Mouse (Mus musculus) midbrain, embryonic 13.5 days (tissue): ENCODE measurements around the gene Hoxd10. TPM values are rescaled to one million over a fixed set of nuclear protein-coding genes. Genes with fewer than 3 reads are reported as not detected.

Experiments used
- ATAC-seq: fragments of 200-750 bp; cut with Nextera tagmentation; 2 replicates; pipeline ENCODE4 v1.8.0; 2017; ENCODE audit warnings: mild to moderate bottlenecking, moderate TSS enrichment, moderate library complexity
- H3K27ac ChIP-seq: fragments of 300-500 bp; sonication (generic); 2 replicates; pipeline ENCODE4 v1.5.1; 2015; ENCODE audit warnings: inconsistent platforms, mild to moderate bottlenecking, moderate library complexity
- H3K27me3 ChIP-seq: fragments of 300-500 bp; sonication (generic); 2 replicates; pipeline ENCODE4 v1.6.1; 2015; ENCODE audit warnings: mild to moderate bottlenecking, inconsistent platforms
- H3K36me3 ChIP-seq: fragments of 300-500 bp; sonication (generic); 2 replicates; pipeline ENCODE4 v1.6.1; 2015; ENCODE audit warnings: mild to moderate bottlenecking, inconsistent platforms
- H3K4me1 ChIP-seq: fragments of 300-500 bp; sonication (generic); replicated peaks from 2 replicates; pipeline ENCODE4 v1.6.1; 2015; ENCODE audit warnings: inconsistent platforms
- H3K4me2 ChIP-seq: fragments of 300-500 bp; sonication (generic); replicated peaks from 2 replicates; pipeline ENCODE4 v1.6.1; 2015; ENCODE audit warnings: moderate library complexity, mild to moderate bottlenecking, inconsistent platforms
- H3K4me3 ChIP-seq: fragments of 300-500 bp; sonication (generic); replicated peaks from 2 replicates; pipeline ENCODE4 v1.5.1; 2015; ENCODE audit warnings: mild to moderate bottlenecking, inconsistent platforms
- H3K9ac ChIP-seq: fragments of 300-500 bp; sonication (generic); replicated peaks from 2 replicates; pipeline ENCODE4 v1.6.1; 2015; ENCODE audit warnings: mild to moderate bottlenecking, inconsistent platforms
- H3K9me3 ChIP-seq: fragments of 300-500 bp; sonication (generic); 2 replicates; pipeline ENCODE4 v1.6.1; 2016; ENCODE audit warnings: mild to moderate bottlenecking, inconsistent platforms
- WGBS: fragments of 180-500 bp; shearing (Covaris S2); methylation state at CpG from one replicate; pipeline ENCODE4 v1.1.7; 2015; 5-methylcytosine and 5-hydroxymethylcytosine counted together
- polyA plus RNA-seq: library from polyadenylated mRNA; unstranded; fragments of >200 nt; fragmentation: Nextera tagmentation; extraction: Ambion mirVana; gene quantifications from 2 replicates; pipeline ENCODE4 v1.2.1, GENCODE M21; 2015

The Hoxd10 gene
- polyA plus RNA-seq, 1 experiment from 2014 or later, result not detected

DNA sequence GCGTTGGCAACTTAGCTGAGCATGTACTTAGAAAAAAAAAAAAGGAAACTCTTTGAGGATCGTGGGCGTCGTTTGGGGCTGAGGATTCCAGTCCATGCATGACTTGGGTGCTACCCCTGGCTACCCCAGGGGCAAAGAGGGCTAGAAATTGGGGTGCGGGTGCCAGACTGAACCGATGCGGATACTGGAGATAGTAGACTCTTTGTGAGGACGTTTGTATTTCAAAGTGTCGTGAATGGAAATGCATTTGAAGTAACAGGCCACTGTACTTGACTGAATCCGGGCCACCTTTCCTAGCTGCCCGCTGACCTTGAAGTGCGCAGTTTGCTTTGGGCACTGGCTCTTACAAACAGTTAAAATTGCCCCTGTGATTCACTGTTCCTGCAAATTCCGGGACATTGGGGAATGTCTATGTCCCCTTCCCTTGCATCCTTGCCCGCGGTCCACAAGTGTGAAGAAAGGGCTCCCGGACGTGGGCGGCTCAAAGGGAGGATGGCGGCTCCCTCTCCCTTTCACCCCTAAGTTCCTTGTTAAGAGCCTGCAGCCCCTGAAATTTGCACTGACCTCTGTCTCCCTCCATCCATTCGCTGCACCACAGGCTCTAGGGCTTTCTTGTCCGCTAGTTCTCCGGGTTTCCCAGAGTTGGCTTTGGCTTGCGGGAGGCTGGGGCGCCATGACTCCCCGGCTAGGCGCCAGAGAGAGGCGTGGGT lies 4.6 kb upstream of the Hoxd10 start:
- Histone ChIP-seq H3K36me3 (no peaks in the 10 kb centered on the region), H3K4me1 (peaks cover 14% of the 10 kb centered on the region), H3K27ac (no peak overlapping the region), H3K9me3 (no peaks in the 10 kb centered on the region), H3K4me3 (no peak overlapping the region), H3K27me3 (peaks cover 97% of the 10 kb centered on the region), H3K9ac (no peak overlapping the region), H3K4me2 (no peak overlapping the region)
- under 1% methylated on average over 27 of the region's 27 CpGs for WGBS
- no peak for ATAC-seq

DNA sequence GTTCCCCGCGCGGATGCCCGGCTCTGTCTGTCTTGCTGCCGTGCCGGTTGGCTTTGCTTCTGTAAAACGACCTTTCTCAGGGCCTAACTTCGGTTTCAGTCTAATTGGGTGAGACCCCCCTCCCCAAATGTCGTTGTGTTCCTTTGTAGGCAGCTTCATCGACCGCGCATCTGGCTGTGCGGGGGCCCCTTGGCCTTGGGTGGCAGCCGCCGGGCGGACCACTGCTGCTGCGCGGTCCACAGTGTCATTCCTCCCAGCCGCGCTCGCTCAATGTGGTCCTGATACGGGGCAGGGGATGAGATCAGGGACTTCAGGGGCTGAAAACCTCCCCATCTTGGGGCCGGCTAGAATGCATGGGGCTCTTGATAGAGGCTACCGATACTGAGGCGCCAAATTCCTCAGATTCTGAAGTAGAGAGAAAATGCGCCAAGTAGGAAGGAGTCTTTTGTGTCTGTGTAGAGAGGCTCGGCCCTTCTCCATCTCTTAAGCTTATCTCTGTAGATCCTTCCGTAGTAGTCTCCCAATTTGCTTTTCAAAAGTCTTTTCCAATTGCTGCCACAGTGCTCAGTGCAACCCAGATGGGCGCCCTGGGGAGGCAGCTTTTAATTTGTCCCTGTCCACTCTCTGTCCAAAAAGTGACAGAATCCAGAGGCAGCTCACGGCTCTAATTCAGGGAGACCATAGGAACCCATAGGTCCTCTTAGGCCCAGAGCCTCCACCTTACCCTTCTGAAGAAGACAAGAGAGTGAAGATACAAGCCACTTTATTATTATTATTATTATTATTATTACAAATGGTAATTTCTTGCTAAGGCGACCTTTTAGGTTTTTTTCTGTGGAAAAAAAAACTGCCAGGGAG lies 3.8 kb upstream of the Hoxd10 start:
- WGBS, result under 1% methylated on average over 31 of the region's 31 CpGs
- no peaks in the 10 kb centered on the region for H3K36me3 ChIP-seq
- no peak overlapping the region for H3K27ac ChIP-seq
- no peak overlapping the region for H3K9ac ChIP-seq
- no peak overlapping the region for H3K4me3 ChIP-seq
- H3K27me3 ChIP-seq, result peaks cover 97% of the 10 kb centered on the region
- H3K4me2 ChIP-seq, result no peak overlapping the region
- ATAC-seq, result no peak
- no peaks in the 10 kb centered on the region for H3K9me3 ChIP-seq
- H3K4me1 ChIP-seq, result peaks cover 7% of the 10 kb centered on the region

DNA sequence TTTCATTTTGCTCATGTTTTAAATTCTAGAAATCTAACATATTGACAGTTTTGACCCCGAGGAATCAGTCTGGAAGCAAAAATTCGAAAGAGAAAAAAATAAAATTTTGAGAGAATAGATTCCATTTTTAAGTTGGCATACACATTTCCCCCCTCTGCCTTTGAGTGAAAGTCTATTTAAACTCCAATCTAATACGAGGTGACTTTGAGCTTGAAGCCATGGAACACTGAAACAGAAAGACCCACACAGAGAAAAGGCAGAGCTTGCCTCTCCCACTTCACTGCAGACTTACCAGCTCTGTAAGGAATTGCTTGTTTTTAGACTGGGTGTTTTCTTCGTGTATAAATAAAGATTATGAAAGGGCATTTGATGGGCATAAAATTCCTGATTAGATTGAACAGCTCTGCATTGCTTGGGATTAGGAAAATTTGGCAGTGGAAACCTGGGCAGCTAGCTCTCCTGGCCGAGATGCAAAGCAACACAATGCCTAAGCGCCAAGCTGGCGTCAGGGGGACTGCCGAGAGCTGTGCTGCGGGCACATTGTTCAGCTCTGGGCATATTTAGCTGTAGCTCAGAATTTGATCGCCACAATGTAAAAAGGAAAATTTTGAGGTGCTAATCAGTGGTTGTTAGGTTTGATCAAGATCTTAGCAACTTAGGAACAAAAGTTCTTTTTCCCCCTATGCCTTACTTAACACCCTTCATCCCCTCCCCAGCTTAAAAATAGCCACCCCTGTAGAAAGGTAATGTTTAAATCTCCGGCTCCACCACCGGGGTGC lies 2.7 kb upstream of the Hoxd10 start:
- no peak overlapping the region for H3K27ac ChIP-seq
- H3K4me1 ChIP-seq, result 0 out of 2 replicates have a peak, but pooled peaks cover 6% of the 10 kb centered on the region
- no peak overlapping the region for H3K4me2 ChIP-seq
- no peaks in the 10 kb centered on the region for H3K36me3 ChIP-seq
- no peak overlapping the region for H3K9ac ChIP-seq
- peaks cover 97% of the 10 kb centered on the region for H3K27me3 ChIP-seq
- no peaks in the 10 kb centered on the region for H3K9me3 ChIP-seq
- 5% methylated on average over 12 of the region's 12 CpGs for WGBS
- H3K4me3 ChIP-seq, result no peak overlapping the region
- ATAC-seq, result no peak

DNA sequence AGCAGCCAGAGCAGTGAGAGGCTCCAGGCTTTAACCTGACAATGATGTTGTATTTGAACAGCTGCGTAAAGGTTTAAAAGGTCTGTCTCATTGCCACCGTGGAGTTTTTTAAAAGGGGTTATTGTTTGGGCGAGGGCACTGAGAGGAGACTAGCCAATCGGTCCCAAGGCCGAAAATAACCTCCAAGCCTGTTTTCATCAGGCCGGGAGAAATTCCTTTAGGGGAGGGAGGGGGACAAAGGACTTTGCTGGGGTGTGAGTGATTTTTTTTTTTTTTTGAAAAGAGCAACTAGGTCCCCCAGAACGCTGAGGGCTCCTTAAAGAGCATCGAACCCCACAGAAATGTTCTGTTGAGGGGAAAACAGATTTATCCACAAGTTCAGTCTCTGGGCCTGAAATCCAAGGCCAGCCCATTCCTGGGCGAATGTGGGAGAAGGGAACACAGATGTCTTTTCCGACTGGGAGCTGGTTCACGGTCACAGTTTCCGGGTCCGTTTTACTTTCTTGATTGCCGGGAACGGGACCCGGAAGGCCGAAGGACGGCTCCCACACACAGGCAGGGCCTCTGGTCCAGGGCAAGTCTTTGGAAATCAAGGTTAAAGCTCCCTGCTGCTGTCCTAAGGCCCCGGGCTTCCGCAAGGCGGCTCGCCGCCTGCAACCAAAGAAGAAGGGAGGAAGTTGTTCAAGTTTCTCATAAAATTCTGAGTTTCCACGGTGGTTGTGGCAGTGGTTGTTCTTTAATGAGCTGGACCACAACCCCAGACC lies 2.0 kb upstream of the Hoxd10 start:
- WGBS, result 2% methylated on average over 24 of the region's 24 CpGs
- Histone ChIP-seq H3K4me2 (no peak overlapping the region), H3K36me3 (no peaks in the 10 kb centered on the region), H3K4me1 (0 out of 2 replicates have a peak, but pooled peaks cover 6% of the 10 kb centered on the region), H3K9me3 (no peaks in the 10 kb centered on the region), H3K9ac (no peak overlapping the region), H3K4me3 (no peak overlapping the region), H3K27me3 (peaks cover 97% of the 10 kb centered on the region), H3K27ac (no peak overlapping the region)
- ATAC-seq, result no peak

DNA sequence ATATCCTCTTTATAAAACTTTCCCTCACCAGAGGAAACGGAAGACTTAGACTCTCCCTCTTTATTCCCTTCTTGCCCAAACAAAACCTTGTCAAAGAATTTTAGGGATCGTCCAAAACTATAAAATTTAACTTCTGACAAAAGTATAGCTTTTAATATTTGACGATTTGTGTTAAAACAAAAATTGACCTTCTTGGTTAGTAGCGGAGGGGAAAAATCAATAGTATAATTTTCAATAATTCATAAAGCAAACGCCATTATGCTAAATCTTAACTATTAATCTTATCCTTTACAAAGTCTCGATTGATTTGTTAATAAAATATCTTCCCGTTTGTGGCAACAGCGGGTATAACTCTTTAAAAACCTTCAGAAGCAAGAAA lies 1.4 kb upstream of the Hoxd10 start:
- no peak overlapping the region for H3K4me2 ChIP-seq
- H3K27ac ChIP-seq, result no peak overlapping the region
- H3K4me1 ChIP-seq, result 0 out of 2 replicates have a peak, but pooled peaks cover 6% of the 10 kb centered on the region
- peaks cover 97% of the 10 kb centered on the region for H3K27me3 ChIP-seq
- WGBS, result 8% methylated on average over 8 of the region's 8 CpGs
- ATAC-seq, result no peak
- H3K9me3 ChIP-seq, result no peaks in the 10 kb centered on the region
- H3K9ac ChIP-seq, result no peak overlapping the region
- H3K4me3 ChIP-seq, result no peak overlapping the region
- H3K36me3 ChIP-seq, result no peaks in the 10 kb centered on the region

DNA sequence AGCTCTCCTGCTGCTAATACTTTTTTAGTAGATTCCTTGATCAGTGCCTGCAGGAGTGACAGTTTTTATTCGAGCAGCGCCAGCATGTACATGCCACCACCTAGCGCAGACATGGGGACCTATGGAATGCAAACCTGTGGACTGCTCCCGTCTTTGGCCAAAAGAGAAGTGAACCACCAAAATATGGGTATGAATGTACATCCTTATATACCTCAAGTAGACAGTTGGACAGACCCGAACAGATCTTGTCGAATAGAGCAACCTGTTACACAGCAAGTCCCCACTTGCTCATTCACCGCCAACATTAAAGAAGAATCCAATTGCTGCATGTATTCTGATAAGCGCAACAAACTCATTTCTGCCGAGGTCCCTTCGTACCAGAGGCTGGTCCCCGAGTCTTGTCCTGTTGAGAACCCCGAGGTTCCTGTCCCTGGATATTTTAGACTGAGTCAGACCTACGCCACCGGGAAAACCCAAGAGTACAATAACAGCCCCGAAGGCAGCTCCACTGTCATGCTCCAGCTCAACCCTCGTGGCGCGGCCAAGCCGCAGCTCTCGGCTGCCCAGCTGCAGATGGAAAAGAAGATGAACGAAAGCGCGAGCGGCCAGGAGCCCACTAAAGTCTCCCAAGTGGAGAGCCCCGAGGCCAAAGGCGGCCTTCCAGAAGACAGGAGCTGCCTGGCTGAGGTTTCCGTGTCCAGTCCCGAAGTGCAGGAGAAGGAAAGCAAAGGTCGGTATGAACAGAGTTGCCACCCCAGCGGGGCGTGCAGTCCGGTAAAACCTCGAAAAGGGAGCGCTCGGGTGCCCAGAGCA lies 477 bp downstream of the Hoxd10 start:
- Histone ChIP-seq H3K9ac (no peak overlapping the region), H3K27ac (no peak overlapping the region), H3K9me3 (no peaks in the 10 kb centered on the region), H3K4me3 (no peak overlapping the region), H3K36me3 (no peaks in the 10 kb centered on the region), H3K27me3 (peaks cover 98% of the 10 kb centered on the region), H3K4me1 (0 out of 2 replicates have a peak, but pooled peaks cover 6% of the 10 kb centered on the region), H3K4me2 (no peak overlapping the region)
- ATAC-seq, result no peak
- WGBS, result 5% methylated on average over 35 of the region's 35 CpGs

DNA sequence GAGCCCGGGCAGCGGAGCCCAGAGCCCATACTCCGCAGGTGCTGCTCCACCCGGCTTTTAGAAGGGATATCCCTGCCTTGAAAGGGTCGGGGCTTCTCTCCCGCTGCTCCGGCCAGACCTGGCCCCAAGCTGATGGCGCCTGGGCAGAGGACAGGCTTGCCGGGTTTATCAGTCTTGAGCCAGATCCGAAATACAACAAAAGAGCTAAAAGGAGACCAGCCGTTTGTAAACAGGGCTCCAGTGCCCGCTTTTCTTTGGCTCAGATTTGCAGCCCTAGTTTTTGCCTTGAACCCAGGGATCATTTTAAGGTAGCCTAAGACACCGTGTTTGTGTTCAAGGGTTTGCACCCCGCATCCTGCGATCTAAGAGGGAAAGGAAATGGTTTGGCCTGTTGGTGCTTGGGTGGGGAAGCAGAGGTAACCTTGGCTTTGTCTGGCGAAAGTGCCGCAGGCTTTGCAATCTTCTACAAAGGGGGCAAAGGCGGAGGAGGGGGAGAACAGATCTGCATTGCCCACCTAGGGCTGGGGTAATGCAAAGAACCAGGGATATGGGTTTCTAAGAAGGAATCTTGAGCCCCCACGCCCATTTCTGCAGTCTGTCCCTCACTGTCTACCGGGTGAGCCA lies 1.2 kb downstream of the Hoxd10 start:
- no peak for ATAC-seq
- H3K9me3 ChIP-seq, result no peaks in the 10 kb centered on the region
- no peaks in the 10 kb centered on the region for H3K36me3 ChIP-seq
- H3K4me3 ChIP-seq, result no peak overlapping the region
- H3K4me1 ChIP-seq, result peaks cover 12% of the 10 kb centered on the region
- no peak overlapping the region for H3K27ac ChIP-seq
- no peak overlapping the region for H3K9ac ChIP-seq
- no peak overlapping the region for H3K4me2 ChIP-seq
- peaks cover 98% of the 10 kb centered on the region for H3K27me3 ChIP-seq
- 2% methylated on average over 20 of the region's 20 CpGs for whole genome bisulfite sequencing

DNA sequence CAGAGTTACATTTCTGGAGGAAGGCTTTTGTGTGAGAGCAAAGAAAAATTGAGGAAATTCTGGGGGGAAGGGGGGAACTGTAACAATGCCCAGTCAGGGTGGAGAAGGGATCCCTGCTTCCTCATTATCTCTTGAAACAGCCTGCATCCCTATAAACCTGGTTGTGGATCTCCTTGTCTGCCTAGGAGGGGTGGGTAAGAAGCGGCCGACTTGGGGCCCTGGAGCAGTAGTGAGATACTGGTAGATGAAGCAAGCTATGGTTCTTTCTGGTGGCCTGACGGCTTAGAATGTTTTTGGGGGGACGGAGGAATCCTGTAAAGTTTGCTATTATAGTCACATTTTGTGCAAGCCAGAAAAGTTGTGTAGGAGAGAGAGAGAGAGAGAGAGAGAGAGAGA lies 1.7 kb downstream of the Hoxd10 start:
- ATAC-seq, result no peak
- Histone ChIP-seq H3K27ac (no peak overlapping the region), H3K9me3 (no peaks in the 10 kb centered on the region), H3K4me3 (no peak overlapping the region), H3K4me2 (no peak overlapping the region), H3K4me1 (peaks cover 17% of the 10 kb centered on the region), H3K27me3 (peaks cover 98% of the 10 kb centered on the region), H3K9ac (no peak overlapping the region), H3K36me3 (no peaks in the 10 kb centered on the region)
- 12% methylated on average over 4 of the region's 4 CpGs for WGBS

DNA sequence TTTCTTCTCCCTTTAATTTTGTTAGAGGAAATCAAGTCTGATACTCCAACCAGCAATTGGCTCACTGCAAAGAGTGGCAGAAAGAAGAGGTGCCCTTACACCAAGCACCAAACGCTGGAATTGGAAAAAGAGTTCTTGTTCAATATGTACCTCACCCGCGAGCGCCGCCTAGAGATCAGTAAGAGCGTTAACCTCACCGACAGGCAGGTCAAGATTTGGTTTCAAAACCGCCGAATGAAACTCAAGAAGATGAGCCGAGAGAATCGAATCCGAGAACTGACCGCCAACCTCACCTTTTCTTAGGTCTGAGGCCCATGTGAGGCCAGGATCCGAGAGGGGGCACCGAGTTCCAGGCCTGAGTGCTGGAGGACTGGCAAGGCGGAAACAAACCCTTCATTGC lies 2.3 kb downstream of the Hoxd10 start:
- WGBS, result 1% methylated on average over 16 of the region's 16 CpGs
- H3K27ac ChIP-seq, result no peak overlapping the region
- H3K36me3 ChIP-seq, result no peaks in the 10 kb centered on the region
- no peaks in the 10 kb centered on the region for H3K9me3 ChIP-seq
- no peak for ATAC-seq
- H3K4me2 ChIP-seq, result no peak overlapping the region
- H3K4me1 ChIP-seq, result peaks cover 18% of the 10 kb centered on the region
- no peak overlapping the region for H3K4me3 ChIP-seq
- H3K27me3 ChIP-seq, result peaks cover 98% of the 10 kb centered on the region
- no peak overlapping the region for H3K9ac ChIP-seq

DNA sequence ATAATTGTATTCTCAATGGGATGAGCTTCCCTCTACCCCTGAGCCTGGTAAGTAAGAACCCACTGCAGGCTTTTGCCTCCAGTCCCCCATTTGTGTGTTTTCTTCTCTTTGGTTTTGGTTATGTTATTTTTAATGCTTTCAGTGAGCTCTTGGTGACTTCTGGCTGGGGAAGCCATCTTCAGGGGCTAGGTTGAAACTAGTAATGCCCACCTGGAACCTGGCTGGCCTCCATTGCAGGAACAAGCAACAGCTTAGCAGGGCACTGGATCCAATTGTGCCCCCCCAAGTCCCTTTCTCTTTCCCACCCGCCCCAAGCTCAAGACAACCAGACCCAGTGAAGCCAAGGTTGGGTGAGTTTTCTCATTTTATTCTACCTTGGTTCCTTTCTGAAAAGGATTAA lies 3.7 kb downstream of the Hoxd10 start:
- no peaks in the 10 kb centered on the region for H3K36me3 ChIP-seq
- 0% methylated on average over 1 of the region's 1 CpGs for WGBS
- no peaks in the 10 kb centered on the region for H3K9me3 ChIP-seq
- H3K27ac ChIP-seq, result no peak overlapping the region
- H3K4me3 ChIP-seq, result no peak overlapping the region
- H3K4me1 ChIP-seq, result peaks cover 18% of the 10 kb centered on the region
- peaks cover 99% of the 10 kb centered on the region for H3K27me3 ChIP-seq
- no peak overlapping the region for H3K9ac ChIP-seq
- H3K4me2 ChIP-seq, result no peak overlapping the region
- ATAC-seq, result no peak
